ENCODE assay signal across 9 mouse cellular contexts in genomic region chr5:136045987-136046386, GRCm38 (mm10). TPM values are rescaled to one million over a fixed set of nuclear protein-coding genes. Genes with fewer than 3 reads are reported as not detected.
DNase-seq lines count a peak whose midpoint lies in the region; ATAC-seq and TF ChIP-seq lines count a peak whose summit lies in the region.
"Had no signal": no experiment of that assay in that cellular context is flagged by ENCODE, and none has a peak within 500 bp of the region (broad histone marks: within the 10 kb centered on the region; RNA-seq: fewer than 3 reads in every experiment).

No protein-coding gene starts in this region.

- TF ChIP-seq EP300 in lung, postnatal 0 days (IDR thresholded peaks at IDR 0.05) = no peak

- no peak overlapping the region for H3K9ac ChIP-seq in ES-E14 (ENCODE audit: insufficient read depth, low read depth, low read length, poor library complexity, severe bottlenecking)
- no peak overlapping the region for H3K9ac ChIP-seq in embryonic facial prominence, embryonic 13.5 days
- H3K9ac ChIP-seq in heart, embryonic 12.5 days = no peak overlapping the region
- no peak overlapping the region for H3K9ac ChIP-seq in lung, postnatal 0 days (replicated peaks; ENCODE audit: low read depth)
- H3K9ac ChIP-seq: liver, embryonic 15.5 days had no signal

- DNase-seq in ES-E14 (ENCODE audit: low read depth, low spot score) = peak; percentile 91
- DNase-seq in adrenal gland, postnatal 36 days = peak; percentile 85 to 92
- peak; percentile 38 for DNase-seq in large intestine, adult 2 months (ENCODE audit: low read depth, low spot score)
- DNase-seq in lung, postnatal 0 days (ENCODE audit: low spot score) = peak; percentile 77
- peak; percentile 67 for DNase-seq in right cerebral cortex, postnatal 25 days
- DNase-seq in urinary bladder, postnatal 36 days (ENCODE audit: low spot score in 2 of 2) = peak; percentile 86 to 87

- peak; percentile 89 for TF ChIP-seq CTCF in lung, postnatal 0 days (IDR thresholded peaks at IDR 0.05)

- H3K4me3 ChIP-seq in ES-E14 (ENCODE audit: insufficient read depth in 1 of 2, low read depth in 1 of 2, low read length in 2 of 2, poor library complexity in 1 of 2, severe bottlenecking in 1 of 2) = no peak overlapping the region
- H3K4me3 ChIP-seq in embryonic facial prominence, embryonic 13.5 days = no peak overlapping the region
- no peak overlapping the region for H3K4me3 ChIP-seq in heart, embryonic 12.5 days
- H3K4me3 ChIP-seq in lung, postnatal 0 days (ENCODE audit: low read depth, low read length) = no peak overlapping the region
- H3K4me3 ChIP-seq: liver, embryonic 15.5 days had no signal

- no peak for ATAC-seq in embryonic facial prominence, embryonic 13.5 days (ENCODE audit: insufficient number of reproducible peaks, insufficient read depth, low FRiP score, low TSS enrichment, low read depth)
- ATAC-seq in heart, embryonic 12.5 days (ENCODE audit: insufficient number of reproducible peaks, low FRiP score) = peak; percentile 71; the same call in 1 of the 2 replicates
- ATAC-seq in lung, postnatal 0 days = peak; percentile 60

- H3K4me2 ChIP-seq in embryonic facial prominence, embryonic 13.5 days = peak overlapping the region; percentile 14; the same call in 1 of the 2 replicates
- H3K4me2 ChIP-seq in heart, embryonic 12.5 days = no peak overlapping the region
- H3K4me2 ChIP-seq in lung, postnatal 0 days (replicated peaks; ENCODE audit: low read depth, low read length) = no peak overlapping the region
- H3K4me2 ChIP-seq: liver, embryonic 15.5 days had no signal

- no peaks in the 10 kb centered on the region for H3K27me3 ChIP-seq in embryonic facial prominence, embryonic 13.5 days
- no peaks in the 10 kb centered on the region for H3K27me3 ChIP-seq in heart, embryonic 12.5 days (replicated peaks)
- no peaks in the 10 kb centered on the region for H3K27me3 ChIP-seq in lung, postnatal 0 days (replicated peaks; ENCODE audit: insufficient read depth, low read length)
- H3K27me3 ChIP-seq: liver, embryonic 15.5 days had no signal

- H3K27ac ChIP-seq in ES-E14 (ENCODE audit: insufficient read depth, low read depth, low read length, poor library complexity, severe bottlenecking) = no peak overlapping the region
- H3K27ac ChIP-seq in embryonic facial prominence, embryonic 13.5 days = no peak overlapping the region; the same call in 1 of the 2 replicates
- H3K27ac ChIP-seq in heart, embryonic 12.5 days (ENCODE audit: poor library complexity, severe bottlenecking) = no peak overlapping the region
- no peak overlapping the region for H3K27ac ChIP-seq in lung, postnatal 0 days (ENCODE audit: low read length)
- H3K27ac ChIP-seq: liver, embryonic 15.5 days had no signal

- H3K36me3 ChIP-seq in ES-E14 (ENCODE audit: control insufficient read depth, insufficient read depth, low read length, poor library complexity, severe bottlenecking) = no peaks in the 10 kb centered on the region
- no peaks in the 10 kb centered on the region for H3K36me3 ChIP-seq in embryonic facial prominence, embryonic 13.5 days
- no peaks in the 10 kb centered on the region for H3K36me3 ChIP-seq in heart, embryonic 12.5 days
- no peaks in the 10 kb centered on the region for H3K36me3 ChIP-seq in lung, postnatal 0 days (ENCODE audit: insufficient read depth, low read length)
- H3K36me3 ChIP-seq: liver, embryonic 15.5 days had no signal

- H3K4me1 ChIP-seq in ES-E14 (ENCODE audit: control insufficient read depth in 2 of 2, insufficient read depth in 2 of 2, low read length in 2 of 2, poor library complexity in 1 of 2) = peaks cover 2 to 11% of the 10 kb centered on the region in 2 experiments; a peak in 3 of 4 replicates
- H3K4me1 ChIP-seq in embryonic facial prominence, embryonic 13.5 days = peaks cover 6% of the 10 kb centered on the region; the same call in 1 of the 2 replicates
- peaks cover under 1% of the 10 kb centered on the region for H3K4me1 ChIP-seq in heart, embryonic 12.5 days (replicated peaks)
- no peaks in the 10 kb centered on the region for H3K4me1 ChIP-seq in lung, postnatal 0 days (ENCODE audit: insufficient read depth, low read depth, low read length)

- no peaks in the 10 kb centered on the region for H3K9me3 ChIP-seq in ES-E14 (ENCODE audit: control insufficient read depth, insufficient read depth, low read depth, low read length)
- no peaks in the 10 kb centered on the region for H3K9me3 ChIP-seq in embryonic facial prominence, embryonic 13.5 days
- H3K9me3 ChIP-seq in heart, embryonic 12.5 days (replicated peaks) = no peaks in the 10 kb centered on the region
- H3K9me3 ChIP-seq in lung, postnatal 0 days (ENCODE audit: low read length) = no peaks in the 10 kb centered on the region
- H3K9me3 ChIP-seq: liver, embryonic 15.5 days had no signal

- 3% methylated on average over 10 of the region's 10 CpGs for WGBS in embryonic facial prominence, embryonic 13.5 days
- WGBS in heart, embryonic 12.5 days = 5% methylated on average over 10 of the region's 10 CpGs
- 1% methylated on average over 10 of the region's 10 CpGs for WGBS in large intestine, adult 2 months
- WGBS in lung, postnatal 0 days = 2% methylated on average over 10 of the region's 10 CpGs

- in situ Hi-C loops in ES-E14 (cut with MboI; ENCODE audit: low sequenced_read_pairs in 2 of 2, unreplicated experiment in 2 of 2) = no loop called here

TF ChIP-seq in ES-E14, 5 proteins besides CTCF, POLR2A, EP300 and RAD21:
- TF ChIP-seq HCFC1 (IDR thresholded peaks at IDR 0.05; ENCODE audit: borderline replicate concordance, insufficient read depth, low read length) (no peak), CHD2 (IDR thresholded peaks at IDR 0.05; ENCODE audit: low read depth, low read length) (no peak), MAFK (IDR thresholded peaks at IDR 0.05; ENCODE audit: insufficient read depth, low read depth, low read length) (no peak), ZC3H11A (IDR thresholded peaks at IDR 0.05; ENCODE audit: borderline replicate concordance, low read depth, low read length) (peak; percentile 65; the same call in 1 of the 2 replicates)
TF ChIP-seq in ES-E14: peak in this region for 1.

RNA-seq across cellular contexts. Expression of gene Upk3b, which starts 7.7 kb away (rescaled TPM):
- 1.6 and 2.2 TPM in 2 replicates for total RNA-seq in ES-E14 (2012; rRNA removed)
- 1 to 10 TPM; 5.3 to 6.8 TPM for total RNA-seq in adrenal gland, postnatal 36 days (2021)
- 0.06 and 0.29 TPM in 2 replicates for polyA plus RNA-seq in embryonic facial prominence, embryonic 13.5 days (2015; fragmentation: Nextera tagmentation; extraction: Ambion mirVana)
- polyA plus RNA-seq in heart, embryonic 12.5 days (2016; fragmentation: Nextera tagmentation; extraction: Ambion mirVana) = 60.2 and 60.5 TPM in 2 replicates
- polyA plus RNA-seq in large intestine, adult 2 months (2012; rRNA removed) = 4.0 and 10.9 TPM in 2 replicates
- polyA plus RNA-seq in lung, postnatal 0 days (2015; fragmentation: Nextera tagmentation; extraction: Ambion mirVana) = 35.7 and 38.8 TPM in 2 replicates

RNA-seq across cellular contexts. Expression of gene Upk3bl, which starts 8.3 kb away (rescaled TPM):
- total RNA-seq in ES-E14 (2012; rRNA removed) = 2.2 and 5.1 TPM in 2 replicates
- not detected for total RNA-seq in adrenal gland, postnatal 36 days (2021)
- polyA plus RNA-seq in embryonic facial prominence, embryonic 13.5 days (2015; fragmentation: Nextera tagmentation; extraction: Ambion mirVana) = 6.2 and 6.3 TPM in 2 replicates
- 0.40 and 0.50 TPM in 2 replicates for polyA plus RNA-seq in heart, embryonic 12.5 days (2016; fragmentation: Nextera tagmentation; extraction: Ambion mirVana)
- polyA plus RNA-seq in large intestine, adult 2 months (2012; rRNA removed) = 1.3 and 1.6 TPM in 2 replicates
- polyA plus RNA-seq in lung, postnatal 0 days (2015; fragmentation: Nextera tagmentation; extraction: Ambion mirVana) = 1.1 and 1.2 TPM in 2 replicates

RNA-seq across cellular contexts. Expression of gene Rasa4, which starts 37.7 kb away (rescaled TPM):
- total RNA-seq in ES-E14 (2012; rRNA removed) = 17.4 and 21.7 TPM in 2 replicates
- 10 to 100 TPM; 11.2 to 11.9 TPM for total RNA-seq in adrenal gland, postnatal 36 days (2021)
- 10.8 and 12.7 TPM in 2 replicates for polyA plus RNA-seq in embryonic facial prominence, embryonic 13.5 days (2015; fragmentation: Nextera tagmentation; extraction: Ambion mirVana)
- polyA plus RNA-seq in heart, embryonic 12.5 days (2016; fragmentation: Nextera tagmentation; extraction: Ambion mirVana) = 1.0 and 1.6 TPM in 2 replicates
- polyA plus RNA-seq in large intestine, adult 2 months (2012; rRNA removed) = 30.9 and 33.5 TPM in 2 replicates
- 2.0 and 2.8 TPM in 2 replicates for polyA plus RNA-seq in lung, postnatal 0 days (2015; fragmentation: Nextera tagmentation; extraction: Ambion mirVana)

RNA-seq across cellular contexts. Expression of gene Dtx2, which starts 51.4 kb away (rescaled TPM):
- total RNA-seq in ES-E14 (2012; rRNA removed) = 26.7 and 28.3 TPM in 2 replicates
- total RNA-seq in adrenal gland, postnatal 36 days (2021) = 10 to 100 TPM; 13.3 to 17.1 TPM
- 31.0 and 34.8 TPM in 2 replicates for polyA plus RNA-seq in embryonic facial prominence, embryonic 13.5 days (2015; fragmentation: Nextera tagmentation; extraction: Ambion mirVana)
- 28.7 and 29.9 TPM in 2 replicates for polyA plus RNA-seq in heart, embryonic 12.5 days (2016; fragmentation: Nextera tagmentation; extraction: Ambion mirVana)
- 10.1 and 13.6 TPM in 2 replicates for polyA plus RNA-seq in large intestine, adult 2 months (2012; rRNA removed)
- 18.9 and 21.6 TPM in 2 replicates for polyA plus RNA-seq in lung, postnatal 0 days (2015; fragmentation: Nextera tagmentation; extraction: Ambion mirVana)

Comparison
In these comparisons a context has a peak if more than half of its experiments do, and no peak if none do; other contexts are left out.
1. DNase-seq: peak in every context shown above with its lines; median percentile 91 in ES-E14; 88 in adrenal gland, postnatal 36 days; 86 in urinary bladder, postnatal 36 days; 77 in lung, postnatal 0 days; 67 in right cerebral cortex, postnatal 25 days; 38 in large intestine, adult 2 months.